Mouse (Mus musculus): ENCODE data around the gene Stk17b.

DNA sequence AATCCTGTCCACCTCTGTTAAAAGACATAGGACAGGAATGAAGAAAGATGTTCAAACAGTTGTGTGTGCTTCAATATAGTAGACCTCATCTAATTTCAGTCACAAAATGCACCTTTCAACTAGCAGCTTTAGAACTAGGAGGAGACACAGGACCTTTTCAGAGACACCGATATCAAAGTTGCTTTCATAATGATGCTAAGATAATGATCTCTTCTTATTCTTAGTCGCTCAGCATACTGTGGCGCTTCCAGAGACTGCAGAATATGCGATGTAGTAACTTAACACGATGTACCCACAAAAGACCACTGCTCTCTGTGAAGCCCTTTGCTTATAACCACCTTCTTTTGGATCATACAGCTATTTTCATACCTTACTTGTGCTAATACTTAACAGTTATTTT is 10.1 kb upstream of the Stk17b start:
- TF ChIP-seq CTCF (IDR thresholded peaks at IDR 0.05; ENCODE audit: low read depth, low read length) (no peak), POLR2A (IDR thresholded peaks at IDR 0.05; ENCODE audit: borderline replicate concordance, low read depth, low read length) (no peak)

All from bone marrow macrophage, adult 2 months (primary cell).